Mouse (Mus musculus): ENCODE data around the gene P4ha2. TPM values are rescaled to one million over a fixed set of nuclear protein-coding genes. Genes with fewer than 3 reads are reported as not detected.

P4ha2 gene
- total RNA-seq, 2 experiments from 2014 or later, result not detected

DNA sequence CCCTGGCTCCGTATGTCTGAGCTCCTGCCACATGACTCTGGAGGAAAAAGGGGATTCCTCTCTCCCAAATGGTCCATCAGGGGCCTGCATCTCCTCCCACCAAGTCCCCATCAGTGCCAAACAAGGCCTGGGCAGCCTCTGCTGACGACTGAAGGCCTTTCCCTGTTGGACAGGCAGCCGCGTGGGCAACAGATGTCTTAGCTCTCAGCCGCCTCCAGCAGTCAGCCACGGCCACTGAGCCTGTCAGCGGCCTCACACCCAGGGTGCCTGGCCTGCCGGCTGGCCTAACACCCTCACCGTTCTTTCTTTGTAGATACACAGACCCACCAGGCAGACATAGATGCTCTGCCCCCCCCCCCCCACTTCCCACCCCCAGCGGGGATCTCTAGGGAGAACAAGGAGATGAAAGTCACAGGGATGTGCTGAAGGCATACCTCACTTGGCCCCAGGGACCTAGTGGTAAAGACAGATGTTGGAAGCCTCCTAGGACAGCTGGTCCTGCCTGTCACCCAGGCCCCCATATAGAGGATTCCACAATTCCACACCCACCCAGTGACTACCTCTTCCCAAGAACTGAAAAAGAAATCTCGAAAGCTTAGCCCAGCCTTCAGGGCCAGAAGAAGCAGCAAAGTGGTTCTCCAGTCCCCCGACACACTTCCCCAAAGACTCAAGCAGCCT lies 32.4 kb upstream of the P4ha2 start:
- no peak for ATAC-seq (replicated peaks; ENCODE audit: low FRiP score, poor library complexity, severe bottlenecking)

DNA sequence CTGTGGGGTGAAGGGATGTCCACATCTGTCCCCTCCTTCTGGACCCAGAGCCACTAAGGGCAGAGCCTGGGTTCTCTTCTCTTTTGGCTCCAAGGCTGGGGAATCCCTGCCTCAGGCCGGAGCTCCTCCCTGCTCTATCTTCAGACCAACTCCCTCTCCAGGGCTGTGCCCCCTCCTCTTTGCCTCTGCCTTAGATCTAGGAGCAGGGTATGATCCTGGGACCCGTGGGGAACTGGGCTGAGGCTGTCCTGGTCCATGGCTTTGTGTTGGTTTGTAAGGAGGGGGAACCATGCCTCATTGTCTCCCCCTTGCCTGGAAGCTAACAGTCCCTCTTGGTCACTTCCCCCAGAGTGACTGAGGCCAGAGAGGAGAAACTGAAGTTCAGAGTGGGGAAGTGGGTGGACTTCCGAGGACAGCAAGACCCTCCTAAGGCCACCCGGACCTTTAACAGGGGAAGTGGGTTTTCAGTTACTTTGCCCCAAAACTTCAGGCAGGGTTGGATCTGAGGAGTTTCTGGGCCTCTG lies 31.8 kb upstream of the P4ha2 start:
- ATAC-seq (replicated peaks; ENCODE audit: low FRiP score, poor library complexity, severe bottlenecking), result no peak

DNA sequence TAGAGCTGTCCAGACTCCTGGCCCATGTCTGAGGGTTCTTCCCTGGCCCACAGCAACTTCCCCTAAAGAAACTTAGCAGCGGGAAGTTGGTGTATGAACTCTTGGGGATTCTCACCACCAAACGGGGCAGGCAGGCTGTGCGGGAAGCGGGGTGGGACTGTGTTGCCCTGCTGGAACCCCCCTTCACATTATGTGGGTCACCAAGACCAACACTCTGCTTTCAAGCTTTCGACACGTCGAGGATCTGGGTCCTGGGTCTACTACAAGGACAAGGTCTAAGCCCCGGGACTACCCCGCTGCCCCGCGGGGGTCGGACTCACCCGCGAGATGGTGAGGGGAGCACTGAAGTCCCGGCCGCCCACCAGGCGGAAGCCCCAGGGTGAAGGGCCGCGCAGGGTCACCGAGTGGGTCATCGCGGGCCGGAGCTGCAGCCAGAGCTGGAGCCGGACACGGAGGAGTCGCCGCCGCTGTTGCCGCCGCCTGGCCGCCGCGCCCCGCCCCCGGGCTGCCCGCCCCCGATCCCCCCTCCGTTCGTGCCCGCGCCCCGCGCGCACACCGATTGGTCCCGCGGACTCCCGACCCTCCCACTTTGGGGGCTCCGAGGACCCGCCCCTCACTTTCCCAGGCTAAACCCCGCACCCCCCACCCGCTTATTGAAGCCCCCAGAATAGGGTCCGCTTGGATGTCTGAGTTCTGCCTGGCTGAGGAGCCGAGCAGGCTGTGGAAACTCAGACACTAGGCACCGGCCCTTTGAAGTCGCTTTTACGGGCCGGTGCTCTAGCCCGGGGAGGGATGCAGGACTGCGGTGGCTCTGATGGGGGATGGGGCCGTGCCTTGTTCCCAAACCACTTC lies 31.1 kb upstream of the P4ha2 start, which contains the start of gene Pdlim4:
Gene Pdlim4, minus strand, starts transcription at position 495 of the 852 bp plus-strand sequence.
- no peak for ATAC-seq (replicated peaks; ENCODE audit: low FRiP score, poor library complexity, severe bottlenecking)

DNA sequence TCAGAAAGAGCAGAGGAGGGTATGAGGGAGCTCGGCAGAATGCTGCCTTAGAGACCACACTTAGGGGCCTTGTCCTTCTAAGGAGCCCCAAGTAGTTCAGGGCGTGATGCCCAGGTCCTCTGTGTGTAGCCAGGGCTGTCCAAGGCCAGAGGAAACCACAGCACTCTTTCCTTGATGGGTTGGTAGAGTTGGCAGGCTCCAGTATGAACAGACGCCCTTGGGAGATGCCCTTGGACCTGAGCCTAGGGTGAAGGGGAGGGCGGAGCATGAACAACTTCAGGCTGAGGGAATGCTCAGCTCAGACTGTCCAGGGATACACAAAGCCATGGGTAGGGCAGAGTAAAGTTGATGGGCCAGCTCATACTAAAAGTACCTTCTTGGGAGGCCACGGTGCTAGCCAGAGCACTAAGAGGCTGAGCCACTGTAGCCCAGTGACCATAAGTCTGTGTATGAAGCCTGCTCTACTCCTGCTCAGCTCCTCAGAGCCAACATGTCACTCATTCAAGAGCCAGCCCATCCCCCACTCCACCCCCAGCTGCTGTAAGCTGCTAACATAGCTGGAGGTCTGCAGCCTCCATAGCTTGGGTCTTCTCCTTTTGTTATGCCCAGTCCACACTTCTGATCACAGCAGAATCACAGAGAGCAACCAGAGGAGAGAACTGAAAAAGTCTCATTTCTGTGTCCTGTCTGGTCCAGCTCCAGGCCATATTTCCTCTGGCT lies 28.0 kb upstream of the P4ha2 start:
- ATAC-seq (replicated peaks; ENCODE audit: low FRiP score, poor library complexity, severe bottlenecking), result no peak

DNA sequence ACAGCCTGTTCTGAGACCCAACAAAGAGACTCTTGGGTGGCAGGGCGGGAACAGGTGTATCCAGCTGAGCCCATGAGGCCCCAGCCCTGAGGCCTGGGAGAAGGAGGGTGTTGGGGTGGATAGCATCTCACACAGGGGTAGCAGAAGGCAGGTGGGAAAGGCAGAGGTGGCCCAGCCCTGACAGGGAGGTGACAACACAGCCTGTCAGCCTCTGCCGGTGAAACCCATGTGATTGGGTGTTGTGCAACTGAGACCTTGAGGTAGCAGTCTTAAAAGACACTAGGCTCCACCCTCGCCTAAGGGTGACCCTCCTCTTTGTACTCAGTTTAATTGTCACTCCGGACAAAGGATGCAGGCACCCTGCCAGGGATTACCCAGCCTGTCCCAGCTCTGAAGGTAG lies 26.6 kb upstream of the P4ha2 start:
- no peak for ATAC-seq (replicated peaks; ENCODE audit: low FRiP score, poor library complexity, severe bottlenecking)

DNA sequence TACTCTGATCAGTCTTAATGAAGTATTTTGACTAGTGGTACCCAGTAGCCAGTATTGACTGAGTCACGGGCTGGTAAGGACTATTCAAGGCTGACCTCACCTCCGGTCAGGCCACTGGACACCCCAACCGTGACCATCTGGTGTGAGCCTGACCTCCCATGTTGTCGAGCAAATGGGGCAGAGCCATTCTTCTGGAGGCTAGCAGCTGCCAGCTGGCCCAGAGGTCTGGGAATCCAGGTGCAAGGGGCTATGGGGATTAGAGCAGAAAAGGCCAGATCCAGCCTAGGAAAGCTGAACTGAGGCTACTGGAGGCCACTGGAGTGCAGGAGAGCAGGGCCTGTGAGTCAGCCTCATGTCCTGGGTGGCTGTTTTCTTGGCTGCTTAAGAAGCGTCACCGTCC lies 24.5 kb upstream of the P4ha2 start:
- ATAC-seq (replicated peaks; ENCODE audit: low FRiP score, poor library complexity, severe bottlenecking), result no peak

DNA sequence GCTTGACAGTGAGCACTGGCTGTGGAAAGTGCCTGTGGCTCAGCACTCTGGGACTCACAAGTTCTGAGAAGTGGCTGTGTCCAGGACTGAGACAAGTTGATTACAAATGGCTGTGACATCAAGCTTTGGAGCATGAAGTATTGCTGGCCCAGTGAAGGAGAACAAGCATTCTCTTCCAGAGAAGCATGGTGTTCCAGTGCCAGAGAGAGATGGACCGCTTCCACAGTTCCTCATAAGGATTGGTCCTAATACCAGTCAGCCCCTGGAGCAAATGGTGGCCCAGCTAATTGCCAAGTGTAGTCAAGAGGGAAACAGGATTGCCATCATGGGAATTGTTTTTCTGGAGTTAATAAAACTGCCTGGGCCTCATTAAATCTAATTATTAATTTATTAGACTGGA lies 23.8 kb upstream of the P4ha2 start:
- no peak for ATAC-seq (replicated peaks; ENCODE audit: low FRiP score, poor library complexity, severe bottlenecking)

DNA sequence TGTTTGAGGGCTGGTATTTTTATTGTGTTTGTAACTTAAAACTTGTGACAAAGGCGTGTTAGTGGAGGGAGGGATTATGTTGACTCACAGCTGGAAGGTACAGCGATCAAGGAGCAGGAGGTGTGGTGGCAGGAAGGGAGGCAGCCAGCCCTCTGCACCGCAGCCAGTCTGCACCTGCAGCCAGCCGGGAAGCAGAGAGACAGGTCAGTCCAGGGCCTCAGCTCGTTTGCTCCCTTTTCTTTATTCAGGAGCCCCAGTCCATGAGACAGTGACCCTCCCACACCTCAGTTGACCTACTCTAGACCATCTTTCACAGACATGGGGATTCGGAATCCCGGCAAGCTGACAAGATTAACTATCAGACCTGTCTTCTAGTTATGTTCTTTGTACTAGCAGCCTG lies 19.5 kb upstream of the P4ha2 start:
- ATAC-seq (replicated peaks; ENCODE audit: low FRiP score, poor library complexity, severe bottlenecking), result no peak

DNA sequence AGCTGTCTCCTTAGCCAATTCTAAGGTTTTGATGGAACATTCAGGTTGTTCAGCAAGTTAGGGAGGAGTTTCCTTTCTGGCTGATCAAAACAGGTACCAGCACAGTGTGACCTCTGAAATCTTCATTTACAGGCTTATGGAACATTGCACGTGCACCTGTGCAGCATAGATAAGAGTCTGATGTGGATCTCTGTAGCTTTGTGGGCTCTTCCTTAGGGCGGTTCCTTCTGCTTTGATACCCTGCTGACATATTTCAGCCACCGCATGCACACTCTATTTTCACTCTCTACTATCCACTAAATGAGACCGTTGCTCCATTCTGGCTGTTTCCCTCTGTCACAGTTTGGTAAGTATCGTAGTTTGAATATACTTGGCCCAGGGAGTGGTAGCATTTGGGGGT lies 17.2 kb upstream of the P4ha2 start:
- ATAC-seq (replicated peaks; ENCODE audit: low FRiP score, poor library complexity, severe bottlenecking), result no peak

DNA sequence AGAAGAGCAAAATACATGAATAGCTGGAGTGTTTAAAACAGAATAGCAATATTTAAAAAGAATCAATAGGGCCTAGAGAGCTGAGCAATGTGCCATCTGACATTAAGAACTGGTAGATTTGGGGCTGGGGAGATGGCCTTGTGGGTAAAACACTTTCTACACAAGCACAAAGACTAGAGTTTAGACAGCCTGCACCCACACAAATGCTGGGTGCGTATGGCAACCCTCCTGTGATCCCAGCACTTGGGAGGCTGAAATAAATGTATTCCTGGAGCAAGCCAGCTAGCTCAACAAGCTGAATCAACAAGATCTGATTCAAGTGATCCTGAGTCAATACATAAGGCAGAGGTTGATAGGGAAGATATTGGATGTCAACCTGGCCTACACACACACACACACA lies 14.9 kb upstream of the P4ha2 start:
- ATAC-seq (replicated peaks; ENCODE audit: low FRiP score, poor library complexity, severe bottlenecking), result no peak

DNA sequence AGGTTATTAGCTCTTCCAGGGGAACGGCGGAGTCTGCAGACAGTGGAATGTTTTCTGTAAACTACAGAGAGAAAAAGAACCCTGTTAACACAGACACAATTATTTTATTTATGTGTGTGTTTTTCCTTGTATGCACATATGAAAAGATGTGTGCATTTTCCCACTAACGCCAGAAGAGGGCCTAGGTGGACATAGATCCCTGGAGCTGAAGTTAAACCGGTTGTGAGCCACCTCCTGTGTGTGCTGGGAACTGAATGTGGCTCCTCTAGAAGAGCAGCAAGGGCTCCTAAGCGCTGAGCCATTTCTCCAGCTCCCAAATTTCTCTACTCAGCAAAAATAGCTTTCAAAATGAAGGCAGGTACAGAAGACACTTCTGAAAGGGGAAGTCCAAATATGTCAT lies 14.1 kb upstream of the P4ha2 start:
- ATAC-seq (replicated peaks; ENCODE audit: low FRiP score, poor library complexity, severe bottlenecking), result no peak

DNA sequence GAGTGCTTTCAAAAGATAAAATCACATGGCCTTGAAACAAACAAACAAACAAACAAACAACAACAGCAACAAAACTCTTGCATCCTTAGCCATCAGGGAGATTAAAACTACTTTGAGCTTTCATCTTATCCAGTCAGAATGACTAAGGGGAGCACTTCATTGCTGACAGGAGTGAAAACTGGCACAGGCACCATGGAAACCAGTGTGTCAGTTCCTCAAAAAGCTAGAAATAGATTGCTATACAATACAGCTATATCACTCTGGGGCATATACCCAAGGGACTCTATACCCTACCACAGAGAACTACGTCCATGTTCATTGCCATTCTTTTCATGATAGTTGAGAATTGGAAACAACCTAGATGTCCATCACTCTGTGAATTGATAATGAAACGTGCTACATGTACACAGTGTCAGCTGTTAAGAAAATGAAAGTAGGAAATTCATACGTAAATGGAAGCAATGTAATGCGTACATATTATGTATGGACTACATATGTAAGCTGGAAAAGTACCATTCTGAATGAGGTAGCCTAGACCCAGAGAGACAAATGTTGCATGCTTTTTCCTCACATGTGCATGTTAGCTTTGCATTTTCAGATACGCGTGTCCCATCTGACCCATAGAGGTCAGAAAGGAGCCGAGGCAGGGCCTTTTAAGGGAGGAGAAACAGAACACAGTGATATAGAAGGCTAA lies 11.5 kb upstream of the P4ha2 start:
- ATAC-seq (replicated peaks; ENCODE audit: low FRiP score, poor library complexity, severe bottlenecking), result peak; percentile 44

DNA sequence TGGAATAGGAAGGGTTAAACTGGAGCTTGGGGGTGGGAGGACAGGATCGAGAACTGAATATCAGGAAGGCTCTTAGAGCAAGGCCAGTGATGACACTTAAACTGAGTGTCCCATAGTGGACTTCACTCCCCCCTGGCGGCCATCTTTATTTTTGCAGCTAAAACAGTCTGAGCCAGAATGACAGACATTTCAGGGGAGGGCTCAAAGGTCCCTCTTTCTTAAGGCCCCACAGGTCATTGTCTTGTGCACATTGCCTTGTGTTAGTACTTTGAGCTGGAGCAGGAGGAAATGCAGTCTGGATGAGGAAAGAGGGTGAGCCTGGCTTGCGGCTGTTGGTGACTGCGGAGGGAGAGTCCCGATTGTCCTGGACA lies 11.0 kb upstream of the P4ha2 start:
- peak; percentile 91 for ATAC-seq (replicated peaks; ENCODE audit: low FRiP score, poor library complexity, severe bottlenecking)

DNA sequence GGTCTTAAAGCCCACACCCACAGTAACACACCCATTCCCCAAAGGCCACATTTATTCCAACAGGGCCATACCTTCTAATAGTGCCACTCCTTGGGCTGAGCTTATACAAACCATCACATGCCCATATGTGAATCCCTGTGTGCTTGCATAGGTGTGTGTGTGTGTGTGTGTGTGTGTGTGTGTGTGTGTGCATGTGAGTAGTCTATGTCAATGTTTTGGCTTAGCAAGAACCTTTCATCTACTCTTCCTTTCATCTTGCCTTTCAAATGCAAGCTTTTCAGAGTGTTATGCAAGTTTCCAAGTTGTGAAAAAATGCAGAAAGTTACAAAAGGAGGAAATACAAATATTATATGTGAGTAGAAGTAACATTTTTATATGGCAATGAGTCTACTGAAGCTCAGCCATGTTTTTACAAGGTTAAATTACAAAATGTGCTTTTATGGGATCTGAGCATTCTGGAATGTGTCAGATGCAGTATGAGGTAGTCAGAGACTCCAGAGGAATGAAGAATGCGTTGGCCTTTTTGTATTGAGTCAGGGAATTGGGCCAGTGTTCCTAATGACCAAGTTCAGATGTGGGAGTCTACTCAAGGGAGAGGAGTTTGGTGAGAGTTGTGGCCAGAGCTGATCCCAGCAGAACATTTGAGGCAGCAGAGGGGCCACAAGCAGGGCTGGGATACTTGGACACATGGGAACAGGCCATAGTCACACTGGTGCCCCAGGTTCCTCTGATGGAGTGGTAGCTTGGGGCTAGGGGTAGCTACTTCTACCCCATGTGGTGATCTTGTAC lies 9.6 kb upstream of the P4ha2 start:
- no peak for ATAC-seq (replicated peaks; ENCODE audit: low FRiP score, poor library complexity, severe bottlenecking)

DNA sequence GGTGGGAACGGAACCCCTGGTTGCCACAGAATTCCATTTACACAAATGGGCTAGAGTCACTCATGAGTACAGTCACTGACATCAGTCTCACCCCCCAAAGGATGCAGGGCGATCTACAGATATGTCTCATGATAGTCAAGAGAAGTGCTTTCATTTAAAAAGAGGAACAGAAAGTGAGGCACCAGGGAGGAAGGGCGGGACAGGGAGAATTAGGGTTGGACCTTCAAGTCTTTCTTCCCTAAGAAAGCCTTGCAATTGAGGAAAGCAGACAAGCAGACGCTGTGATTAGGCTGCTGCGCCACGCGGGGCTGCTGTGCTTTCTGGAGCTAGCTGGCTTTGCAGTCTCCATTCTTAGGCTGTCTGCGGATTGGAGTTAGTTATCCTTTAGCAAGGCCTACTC lies 8.2 kb upstream of the P4ha2 start:
- ATAC-seq (replicated peaks; ENCODE audit: low FRiP score, poor library complexity, severe bottlenecking), result no peak

DNA sequence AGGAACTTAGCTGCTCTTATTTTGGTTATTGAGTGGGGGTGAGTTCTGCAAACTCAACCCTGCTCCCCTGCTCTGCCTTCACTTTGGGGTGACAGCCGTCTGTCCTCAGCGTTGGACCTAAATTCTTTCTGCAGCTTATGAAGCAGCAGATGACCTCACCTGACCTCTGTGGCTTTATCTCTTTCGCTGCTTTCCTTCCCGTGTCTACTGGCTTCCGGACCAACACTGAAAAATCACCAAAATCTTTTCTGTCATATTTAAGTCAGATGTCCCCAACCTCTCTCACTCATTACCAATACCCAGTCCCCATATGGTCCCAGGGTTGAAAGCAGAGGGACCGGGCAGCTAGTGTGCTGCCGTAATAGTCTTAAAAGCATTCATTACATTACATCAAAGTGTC lies 7.7 kb upstream of the P4ha2 start:
- no peak for ATAC-seq (replicated peaks; ENCODE audit: low FRiP score, poor library complexity, severe bottlenecking)

DNA sequence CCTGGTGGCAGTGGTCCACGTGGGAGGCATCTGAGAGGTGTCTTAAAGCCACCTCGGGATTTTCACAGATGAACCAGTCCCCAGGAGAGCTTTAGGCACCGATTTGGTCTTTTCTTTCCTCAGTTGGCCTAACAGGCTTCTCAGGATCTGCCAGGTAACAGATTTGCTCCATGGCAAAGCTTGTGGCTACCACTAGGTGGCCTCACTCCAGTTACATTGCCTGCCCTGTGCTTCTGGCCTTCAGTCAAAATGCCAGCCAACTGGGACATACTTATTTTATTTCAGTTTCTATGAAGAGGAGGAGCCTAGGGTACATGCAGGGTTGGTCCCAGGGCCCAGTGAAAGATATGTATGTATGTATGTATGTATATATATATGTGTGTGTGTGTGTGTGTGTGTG lies 6.9 kb upstream of the P4ha2 start:
- ATAC-seq (replicated peaks; ENCODE audit: low FRiP score, poor library complexity, severe bottlenecking), result 0 out of 2 replicates have a peak, but pooled peaks have one; percentile 52

DNA sequence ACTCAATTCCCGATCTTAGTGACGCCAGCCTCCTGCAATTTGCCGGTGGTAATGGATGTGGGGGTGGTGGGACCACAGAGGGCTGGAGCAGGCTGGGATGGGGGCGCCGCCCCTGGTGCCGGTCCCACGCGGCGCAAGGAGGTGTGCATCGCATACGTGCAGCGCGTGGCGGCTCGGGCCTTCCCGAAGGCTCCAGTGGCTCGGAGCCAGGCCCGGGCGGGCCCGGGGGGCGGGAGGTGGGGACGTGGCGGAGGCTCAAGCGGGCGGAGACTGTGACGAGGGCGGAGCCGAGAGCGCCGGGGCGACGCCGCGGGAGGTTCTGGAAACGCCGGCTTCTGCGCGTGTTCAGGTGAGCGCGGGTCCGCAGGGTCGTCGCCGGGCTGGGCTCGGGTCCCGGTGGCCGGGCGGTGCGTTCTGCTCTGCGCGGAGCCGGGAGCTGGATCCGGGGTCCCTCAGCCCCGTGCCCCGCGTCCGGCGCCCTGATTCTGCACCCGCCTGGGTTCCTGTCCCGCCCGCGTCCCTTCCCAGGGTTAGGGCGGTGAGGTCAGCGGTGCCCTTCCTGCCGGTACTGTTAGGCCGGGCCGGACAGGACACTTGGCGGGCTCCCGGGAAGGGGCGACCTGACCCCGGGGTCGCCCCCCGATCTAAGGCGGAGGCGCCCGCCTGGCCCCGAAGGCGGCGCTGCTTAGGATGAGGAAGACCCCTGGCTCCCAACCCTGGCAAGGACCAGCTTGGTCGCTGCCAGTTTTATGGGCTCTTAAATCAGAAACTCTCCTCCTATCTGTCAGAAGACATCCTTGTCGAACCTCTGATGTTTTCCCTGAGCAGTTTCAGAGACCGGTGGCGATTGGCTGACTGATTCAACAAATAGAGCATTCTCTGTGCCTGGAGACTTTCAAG lies 1.0 kb downstream of the P4ha2 start:
- no peak for ATAC-seq (replicated peaks; ENCODE audit: low FRiP score, poor library complexity, severe bottlenecking)
